Mouse (Mus musculus): ENCODE measurements around the gene Shc1.

Shc1 gene

GRCm38 (mm10) chr3:89454401-89455177 lies 36.3 kb downstream of the Shc1 start, which contains the start of gene Pmvk:
Pmvk (plus strand) TSS chr3:89454541.
- no peak for DNase-seq

- DNase-seq, result no peak
These were observed 37.6 kb downstream of the Shc1 start for GRCm38 (mm10) chr3:89455786-89456285.

GRCm38 (mm10) chr3:89456726-89457665 lies 38.8 kb downstream of the Shc1 start:
- DNase-seq, result peak; percentile 84

GRCm38 (mm10) chr3:89458372-89458964 lies 40.2 kb downstream of the Shc1 start:
- DNase-seq, result peak; percentile 35

GRCm38 (mm10) chr3:89458965-89459807 lies 40.9 kb downstream of the Shc1 start:
- DNase-seq, result peak; percentile 94

GRCm38 (mm10) chr3:89468268-89468667 lies 50.0 kb downstream of the Shc1 start:
- no peak for DNase-seq

GRCm38 (mm10) chr3:89472280-89472679 lies 54.0 kb downstream of the Shc1 start:
- no peak for DNase-seq

GRCm38 (mm10) chr3:89473838-89474237 lies 55.6 kb downstream of the Shc1 start:
- no peak for DNase-seq

GRCm38 (mm10) chr3:89479055-89479454 lies 60.8 kb downstream of the Shc1 start:
- no peak for DNase-seq
